Mouse (Mus musculus) heart, embryonic 15.5 days (tissue): Measurements from ENCODE around the gene Arfrp1. TPM values are rescaled to one million over a fixed set of nuclear protein-coding genes. Genes with fewer than 3 reads are reported as not detected.

Source experiments
- ATAC-seq: fragments of 200-750 bp; cut with Nextera tagmentation; replicated peaks from 2 replicates; pipeline ENCODE4 v1.8.0; 2017; ENCODE audit warnings: low read depth, moderate TSS enrichment; ENCODE audit not compliant: insufficient number of reproducible peaks, insufficient read depth, low FRiP score
- H3K27ac ChIP-seq: fragments of 300-500 bp; sonication (generic); 2 replicates; pipeline ENCODE4 v1.5.1; 2015; ENCODE audit warnings: mild to moderate bottlenecking, inconsistent platforms
- H3K27me3 ChIP-seq: fragments of 300-500 bp; sonication (generic); 2 replicates; pipeline ENCODE4 v1.6.1; 2015; ENCODE audit warnings: inconsistent platforms
- H3K36me3 ChIP-seq: fragments of 300-500 bp; sonication (generic); 2 replicates; pipeline ENCODE4 v1.6.1; 2015; ENCODE audit warnings: mild to moderate bottlenecking, inconsistent platforms
- H3K4me1 ChIP-seq: fragments of 300-500 bp; sonication (generic); replicated peaks from 2 replicates; pipeline ENCODE4 v1.6.1; 2015; ENCODE audit warnings: inconsistent platforms
- H3K4me2 ChIP-seq: fragments of 300-500 bp; sonication (generic); 2 replicates; pipeline ENCODE4 v1.6.1; 2015; ENCODE audit warnings: inconsistent platforms, mild to moderate bottlenecking, moderate library complexity
- H3K4me3 ChIP-seq: fragments of 300-500 bp; sonication (generic); 2 replicates; pipeline ENCODE4 v1.5.1; 2015; ENCODE audit warnings: mild to moderate bottlenecking, inconsistent platforms
- H3K9ac ChIP-seq: fragments of 300-500 bp; sonication (generic); 2 replicates; pipeline ENCODE4 v1.6.1; 2015; ENCODE audit warnings: mild to moderate bottlenecking, inconsistent platforms
- H3K9me3 ChIP-seq: fragments of 300-500 bp; sonication (generic); replicated peaks from 2 replicates; pipeline ENCODE4 v1.6.1; 2016; ENCODE audit warnings: inconsistent platforms
- WGBS: fragments of 180-500 bp; shearing (Covaris S2); methylation state at CpG from one replicate; pipeline ENCODE4 v1.1.7; 2015; ENCODE audit warnings: mixed read lengths; 5-methylcytosine and 5-hydroxymethylcytosine counted together
- polyA plus RNA-seq: library from polyadenylated mRNA; unstranded; fragments of >200 nt; fragmentation: Nextera tagmentation; extraction: Ambion mirVana; gene quantifications from 2 replicates; pipeline ENCODE4 v1.2.1, GENCODE M21; 2015

The Arfrp1 gene
- polyA plus RNA-seq, 1 experiment from 2014 or later, result 53.2 TPM

GRCm38 (mm10) chr2:181377230-181377629 lies 12.0 kb upstream of the Arfrp1 start:
- ATAC-seq, result no peak
- Histone ChIP-seq H3K36me3 (peaks cover 30% of the 10 kb centered on the region), H3K9ac (no peak overlapping the region), H3K4me1 (no peaks in the 10 kb centered on the region), H3K9me3 (no peaks in the 10 kb centered on the region), H3K27me3 (no peaks in the 10 kb centered on the region), H3K27ac (no peak overlapping the region), H3K4me3 (no peak overlapping the region), H3K4me2 (no peak overlapping the region)
- 61% methylated on average over 2 of the region's 2 CpGs for WGBS

GRCm38 (mm10) chr2:181375787-181376186 lies 10.6 kb upstream of the Arfrp1 start:
- no peaks in the 10 kb centered on the region for H3K27me3 ChIP-seq
- H3K9me3 ChIP-seq, result no peaks in the 10 kb centered on the region
- no peak overlapping the region for H3K9ac ChIP-seq
- H3K4me3 ChIP-seq, result no peak overlapping the region
- ATAC-seq, result no peak
- whole genome bisulfite sequencing, result 88% methylated on average over 2 of the region's 2 CpGs
- H3K4me2 ChIP-seq, result no peak overlapping the region
- H3K4me1 ChIP-seq, result no peaks in the 10 kb centered on the region
- peaks cover 27% of the 10 kb centered on the region for H3K36me3 ChIP-seq
- no peak overlapping the region for H3K27ac ChIP-seq

- Histone ChIP-seq H3K36me3 (peaks cover 10% of the 10 kb centered on the region), H3K4me2 (no peak overlapping the region), H3K9ac (no peak overlapping the region), H3K27ac (no peak overlapping the region), H3K9me3 (no peaks in the 10 kb centered on the region), H3K27me3 (no peaks in the 10 kb centered on the region), H3K4me3 (no peak overlapping the region), H3K4me1 (peaks cover 19% of the 10 kb centered on the region)
- ATAC-seq, result no peak
- 93% methylated on average over 5 of the region's 5 CpGs for WGBS
Observed at GRCm38 (mm10) chr2:181370001-181370400, 4.8 kb upstream of the Arfrp1 start.

- H3K36me3 ChIP-seq, result peaks cover 22% of the 10 kb centered on the region
- H3K9me3 ChIP-seq, result no peaks in the 10 kb centered on the region
- H3K27ac ChIP-seq, result peak overlapping the region; percentile 87
- H3K4me3 ChIP-seq, result peak overlapping the region; percentile 86
- peaks cover 30% of the 10 kb centered on the region for H3K4me1 ChIP-seq
- peak overlapping the region; percentile 88 for H3K4me2 ChIP-seq
- peak overlapping the region; percentile 75 for H3K9ac ChIP-seq
- H3K27me3 ChIP-seq, result no peaks in the 10 kb centered on the region
- ATAC-seq, result peak; percentile 32
- WGBS, result 0% methylated on average over 20 of the region's 20 CpGs
Observed at GRCm38 (mm10) chr2:181365655-181366075, 461 bp upstream of the Arfrp1 start.

- H3K27ac ChIP-seq, result peak overlapping the region; percentile 87
- H3K4me1 ChIP-seq, result peaks cover 30% of the 10 kb centered on the region
- H3K4me3 ChIP-seq, result peak overlapping the region; percentile 86
- peak overlapping the region; percentile 88 for H3K4me2 ChIP-seq
- no peak for ATAC-seq
- peaks cover 25% of the 10 kb centered on the region for H3K36me3 ChIP-seq
- 7% methylated on average over 14 of the region's 14 CpGs for WGBS
- no peaks in the 10 kb centered on the region for H3K9me3 ChIP-seq
- H3K9ac ChIP-seq, result peak overlapping the region; percentile 75
- no peaks in the 10 kb centered on the region for H3K27me3 ChIP-seq
Observed at GRCm38 (mm10) chr2:181364487-181364859, 731 bp downstream of the Arfrp1 start.

- no peaks in the 10 kb centered on the region for H3K9me3 ChIP-seq
- 74% methylated on average over 3 of the region's 3 CpGs for WGBS
- peak overlapping the region; percentile 75 for H3K9ac ChIP-seq
- peaks cover 30% of the 10 kb centered on the region for H3K36me3 ChIP-seq
- no peak for ATAC-seq
- peaks cover 30% of the 10 kb centered on the region for H3K4me1 ChIP-seq
- H3K27ac ChIP-seq, result no peak overlapping the region
- peak overlapping the region; percentile 88 for H3K4me2 ChIP-seq
- H3K4me3 ChIP-seq, result peak overlapping the region; percentile 86
- no peaks in the 10 kb centered on the region for H3K27me3 ChIP-seq
Observed at GRCm38 (mm10) chr2:181363946-181364345, 1.3 kb downstream of the Arfrp1 start.

- ATAC-seq, result no peak
- Histone ChIP-seq H3K27me3 (no peaks in the 10 kb centered on the region), H3K9ac (no peak overlapping the region), H3K4me1 (no peaks in the 10 kb centered on the region), H3K27ac (no peak overlapping the region), H3K4me3 (no peak overlapping the region), H3K36me3 (peaks cover 73% of the 10 kb centered on the region), H3K9me3 (no peaks in the 10 kb centered on the region), H3K4me2 (no peak overlapping the region)
- 79% methylated on average over 3 of the region's 3 CpGs for WGBS
Observed at GRCm38 (mm10) chr2:181356780-181357179, 8.4 kb downstream of the Arfrp1 start.

GRCm38 (mm10) chr2:181342766-181343165 lies 22.4 kb downstream of the Arfrp1 start:
- Histone ChIP-seq H3K27ac (peak overlapping the region; percentile 62), H3K36me3 (peaks cover 49% of the 10 kb centered on the region), H3K9ac (no peak overlapping the region), H3K4me1 (peaks cover 14% of the 10 kb centered on the region), H3K27me3 (no peaks in the 10 kb centered on the region), H3K4me2 (no peak overlapping the region), H3K9me3 (no peaks in the 10 kb centered on the region), H3K4me3 (no peak overlapping the region)
- ATAC-seq, result peak; percentile 75; the same call in 1 of the 2 replicates
- WGBS, result 36% methylated on average over 6 of the region's 6 CpGs

GRCm38 (mm10) chr2:181340426-181340825 lies 24.8 kb downstream of the Arfrp1 start:
- H3K27me3 ChIP-seq, result no peaks in the 10 kb centered on the region
- ATAC-seq, result no peak
- H3K4me2 ChIP-seq, result no peak overlapping the region
- peaks cover 14% of the 10 kb centered on the region for H3K4me1 ChIP-seq
- no peaks in the 10 kb centered on the region for H3K9me3 ChIP-seq
- no peak overlapping the region for H3K27ac ChIP-seq
- H3K4me3 ChIP-seq, result no peak overlapping the region
- WGBS, result 82% methylated on average over 4 of the region's 4 CpGs
- H3K9ac ChIP-seq, result no peak overlapping the region
- peaks cover 55% of the 10 kb centered on the region for H3K36me3 ChIP-seq

- no peak for ATAC-seq
- Histone ChIP-seq H3K4me3 (no peak overlapping the region), H3K9ac (no peak overlapping the region), H3K4me1 (0 out of 2 replicates have a peak, but pooled peaks cover 2% of the 10 kb centered on the region), H3K4me2 (no peak overlapping the region), H3K9me3 (no peaks in the 10 kb centered on the region), H3K36me3 (peaks cover 64% of the 10 kb centered on the region), H3K27me3 (no peaks in the 10 kb centered on the region), H3K27ac (no peak overlapping the region)
- WGBS, result 69% methylated on average over 3 of the region's 3 CpGs
Observed at GRCm38 (mm10) chr2:181334023-181334422, 31.2 kb downstream of the Arfrp1 start.

GRCm38 (mm10) chr2:181332542-181332941 lies 32.7 kb downstream of the Arfrp1 start:
- Histone ChIP-seq H3K27ac (no peak overlapping the region), H3K36me3 (peaks cover 68% of the 10 kb centered on the region), H3K4me2 (no peak overlapping the region), H3K4me1 (0 out of 2 replicates have a peak, but pooled peaks cover 2% of the 10 kb centered on the region), H3K9me3 (no peaks in the 10 kb centered on the region), H3K4me3 (no peak overlapping the region), H3K27me3 (no peaks in the 10 kb centered on the region), H3K9ac (no peak overlapping the region)
- no peak for ATAC-seq

- ATAC-seq, result no peak
- Histone ChIP-seq H3K4me3 (no peak overlapping the region), H3K4me1 (0 out of 2 replicates have a peak, but pooled peaks cover 2% of the 10 kb centered on the region), H3K27me3 (no peaks in the 10 kb centered on the region), H3K36me3 (peaks cover 72% of the 10 kb centered on the region), H3K4me2 (no peak overlapping the region), H3K9ac (no peak overlapping the region), H3K9me3 (no peaks in the 10 kb centered on the region), H3K27ac (no peak overlapping the region)
- 93% methylated on average over 2 of the region's 2 CpGs for WGBS
Observed at GRCm38 (mm10) chr2:181326098-181326497, 39.1 kb downstream of the Arfrp1 start.
